Mouse (Mus musculus) liver (tissue): Measurements from ENCODE around the gene Olfr222.

Experiments used
- DNase-seq: peaks from one replicate; pipeline ENCODE4 v3.0.0-alpha.2; 2020; ENCODE audit warnings: mixed read lengths

The Olfr222 gene

GRCm38 (mm10) chr11:59540123-59540522 is 35.9 kb downstream of the Olfr222 start:
- DNase-seq, result no peak

GRCm38 (mm10) chr11:59538387-59538786 is 37.6 kb downstream of the Olfr222 start:
- peak; percentile 57 for DNase-seq

- peak; percentile 28 for DNase-seq
Observed at GRCm38 (mm10) chr11:59537218-59538130, 38.6 kb downstream of the Olfr222 start.

- DNase-seq, result no peak
Observed at GRCm38 (mm10) chr11:59531562-59531961, 44.5 kb downstream of the Olfr222 start.

DNA sequence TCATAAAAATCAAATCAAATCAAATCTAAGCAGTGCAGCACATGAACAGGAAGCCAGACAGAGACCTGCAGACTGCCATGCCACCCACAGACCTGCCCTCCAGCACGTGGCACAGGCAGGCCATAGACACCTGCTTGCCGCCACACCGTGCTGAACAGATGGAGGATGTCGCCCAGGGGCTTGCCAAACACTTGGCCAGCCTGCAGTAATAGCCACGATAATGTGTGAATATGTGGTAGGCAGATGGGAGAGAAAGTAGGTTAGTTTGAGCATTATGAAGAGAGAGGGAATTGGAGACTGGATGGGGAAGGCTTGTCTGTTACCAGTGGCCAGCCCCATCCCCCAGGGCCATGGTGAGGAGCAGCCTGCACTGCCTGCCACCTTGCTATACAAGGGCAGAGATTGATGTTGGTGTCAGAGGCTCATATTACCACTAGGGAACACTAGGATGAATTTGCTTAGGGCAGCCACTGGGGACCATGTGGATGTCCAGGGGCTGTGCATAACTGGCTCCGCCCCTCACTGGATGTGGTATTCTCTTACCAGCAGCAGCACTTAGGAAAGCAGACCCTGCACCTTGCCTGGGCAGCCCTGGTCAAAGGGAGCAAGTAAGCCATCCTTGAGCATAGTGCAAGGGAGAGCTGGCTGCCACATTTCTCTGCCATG is 45.0 kb downstream of the Olfr222 start:
- no peak for DNase-seq

GRCm38 (mm10) chr11:59530221-59530620 is 45.8 kb downstream of the Olfr222 start:
- DNase-seq, result no peak

- peak; percentile 26 for DNase-seq
Observed at GRCm38 (mm10) chr11:59526472-59527080, 49.5 kb downstream of the Olfr222 start, which contains the start of gene Zkscan17. Zkscan17 (minus strand) TSS chr11:59526751.

- peak; percentile 60 for DNase-seq
Observed at GRCm38 (mm10) chr11:59525237-59525636, 50.8 kb downstream of the Olfr222 start.

- no peak for DNase-seq
Observed at GRCm38 (mm10) chr11:59524150-59524549, 51.9 kb downstream of the Olfr222 start.
